Mouse (Mus musculus) CH12F3 (cell line): ENCODE data around the gene Xpo1.
"Not testable (repeated sequence)": the region's sequence is repeated elsewhere in the genome, so short reads cannot be mapped to it uniquely, and the experiment has no call there.

Experiments
- in situ Hi-C: fragments of 300-500 bp; cut with MboI; formaldehyde crosslinking; loops from 2 replicates; pipeline ENCODE4 v1.14.3; 2020; ENCODE audit warnings: low sequenced_read_pairs

Gene Xpo1

DNA sequence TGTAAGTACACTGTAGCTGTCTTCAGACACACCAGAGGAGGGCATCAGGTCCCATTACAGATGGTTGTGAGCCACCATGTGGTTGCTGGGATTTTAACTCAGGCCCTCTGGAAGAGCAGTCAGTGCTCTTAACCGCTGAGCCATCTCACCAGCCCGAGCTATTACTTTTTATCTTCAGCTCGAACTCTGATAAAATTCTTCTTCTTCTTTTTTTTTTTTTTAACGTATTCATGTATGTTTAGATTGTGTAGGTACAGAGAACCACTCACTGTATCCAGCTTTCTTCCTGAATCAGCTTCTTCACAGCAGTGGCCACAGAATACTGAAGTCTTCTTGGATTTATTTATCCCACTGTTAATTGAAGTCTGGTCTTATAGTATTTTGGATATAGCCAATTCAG, 33.0 kb downstream of the Xpo1 start:
- in situ Hi-C loops = not testable (repeated sequence)

DNA sequence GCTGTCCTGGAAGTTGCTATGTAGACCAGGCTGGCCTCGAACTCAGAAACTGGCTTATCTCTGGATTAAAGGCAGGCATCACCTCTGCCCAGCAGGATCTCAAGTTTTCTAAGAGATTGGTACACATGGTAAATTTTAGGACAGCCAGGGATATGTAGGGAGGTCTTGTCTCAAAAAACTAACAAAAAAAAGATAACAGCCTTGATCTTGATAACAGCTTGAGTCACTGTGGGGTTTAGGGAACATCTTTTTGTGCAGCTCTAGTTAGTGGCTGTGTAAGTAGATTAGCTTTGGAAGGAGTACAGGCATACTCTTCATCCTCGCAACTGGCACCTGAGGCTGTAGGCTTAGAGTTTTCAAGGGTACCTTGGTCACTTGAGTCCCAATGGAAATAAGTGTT, 41.5 kb downstream of the Xpo1 start:
- in situ Hi-C loops = no loop called here

DNA sequence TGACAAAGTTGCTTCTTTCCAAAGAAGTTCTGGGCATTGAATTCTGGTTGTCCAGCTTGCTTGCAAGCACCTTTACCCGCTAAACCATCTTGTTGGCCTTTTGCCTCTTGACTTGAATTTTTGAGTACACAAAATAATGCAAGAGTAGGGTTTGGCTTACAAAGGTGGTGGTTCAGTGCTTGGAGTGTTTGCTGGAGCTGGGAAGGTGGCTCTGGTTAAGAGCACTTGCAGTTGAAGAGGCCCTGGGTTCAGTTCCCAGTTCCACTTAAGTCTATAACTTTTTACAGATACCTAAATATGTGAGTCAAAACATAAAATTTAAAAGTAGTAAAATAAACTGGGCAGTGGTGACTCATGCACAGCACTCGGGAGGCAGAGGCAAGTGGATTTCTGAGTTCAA, 42.5 kb downstream of the Xpo1 start:
- in situ Hi-C loops = no loop called here

DNA sequence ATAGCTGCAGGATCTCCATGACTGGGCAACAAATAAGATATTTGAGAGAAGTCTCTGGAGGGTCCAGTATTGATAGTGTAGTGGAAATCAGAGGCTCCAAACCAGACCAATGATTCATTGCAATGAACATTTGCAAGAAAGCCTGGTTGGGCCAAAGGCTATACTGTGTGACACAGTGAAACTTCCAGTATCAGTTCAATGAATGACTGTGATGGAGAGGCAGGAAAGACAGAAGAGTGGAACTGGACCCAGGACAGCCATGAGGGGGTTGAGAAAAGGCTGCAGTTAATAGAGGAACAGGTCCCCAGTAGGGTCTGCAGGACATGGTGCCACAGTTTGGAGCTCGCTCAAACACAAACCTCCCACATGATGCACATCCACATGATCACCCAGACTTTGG, 44.1 kb downstream of the Xpo1 start:
- in situ Hi-C loops = no loop called here

DNA sequence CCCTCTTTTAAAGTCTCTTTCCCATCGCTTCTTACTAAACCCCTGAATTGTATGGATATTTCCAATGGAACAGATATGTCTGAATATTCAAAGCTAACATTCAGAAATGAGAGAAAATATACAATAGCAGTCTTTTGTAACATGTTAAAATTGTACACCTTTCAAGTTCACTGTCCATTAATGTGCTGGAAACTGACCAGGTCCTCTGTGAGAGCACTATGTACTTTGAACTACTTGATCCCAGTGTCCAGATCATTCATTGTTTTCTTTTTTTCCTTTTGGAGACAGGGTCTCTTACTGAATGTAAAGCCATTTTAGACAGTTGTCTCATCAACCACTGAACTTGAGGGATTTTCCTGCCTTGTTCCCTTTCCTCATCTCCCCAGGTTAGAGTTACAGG, 47.3 kb downstream of the Xpo1 start:
- in situ Hi-C loops = no loop called here

DNA sequence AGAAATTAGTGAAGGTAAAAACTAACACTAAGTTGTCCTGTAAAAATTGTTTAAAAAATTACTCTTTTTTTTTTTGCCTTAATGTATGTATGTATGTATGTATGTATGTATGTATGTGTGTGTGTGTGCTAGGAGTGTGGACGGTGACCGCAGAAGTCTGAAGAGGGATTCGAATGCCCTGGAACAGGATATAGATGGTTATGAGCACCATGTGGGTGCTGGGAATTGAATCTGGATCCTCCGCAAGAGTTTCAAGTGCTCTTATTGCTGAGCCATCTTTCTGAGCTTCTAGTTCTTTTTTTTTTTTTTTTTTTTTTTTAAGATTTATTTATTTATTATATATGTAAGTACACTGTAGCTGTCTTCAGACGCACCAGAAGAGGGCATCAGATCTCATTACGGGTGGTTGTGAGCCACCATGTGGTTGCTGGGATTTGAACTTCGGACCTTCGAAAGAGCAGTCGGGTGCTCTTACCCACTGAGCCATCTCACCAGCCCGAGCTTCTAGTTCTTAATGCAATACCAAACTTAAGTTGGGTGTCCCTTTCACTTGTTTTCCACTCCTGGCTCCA, 49.3 kb downstream of the Xpo1 start:
- in situ Hi-C loops = not testable (repeated sequence)

DNA sequence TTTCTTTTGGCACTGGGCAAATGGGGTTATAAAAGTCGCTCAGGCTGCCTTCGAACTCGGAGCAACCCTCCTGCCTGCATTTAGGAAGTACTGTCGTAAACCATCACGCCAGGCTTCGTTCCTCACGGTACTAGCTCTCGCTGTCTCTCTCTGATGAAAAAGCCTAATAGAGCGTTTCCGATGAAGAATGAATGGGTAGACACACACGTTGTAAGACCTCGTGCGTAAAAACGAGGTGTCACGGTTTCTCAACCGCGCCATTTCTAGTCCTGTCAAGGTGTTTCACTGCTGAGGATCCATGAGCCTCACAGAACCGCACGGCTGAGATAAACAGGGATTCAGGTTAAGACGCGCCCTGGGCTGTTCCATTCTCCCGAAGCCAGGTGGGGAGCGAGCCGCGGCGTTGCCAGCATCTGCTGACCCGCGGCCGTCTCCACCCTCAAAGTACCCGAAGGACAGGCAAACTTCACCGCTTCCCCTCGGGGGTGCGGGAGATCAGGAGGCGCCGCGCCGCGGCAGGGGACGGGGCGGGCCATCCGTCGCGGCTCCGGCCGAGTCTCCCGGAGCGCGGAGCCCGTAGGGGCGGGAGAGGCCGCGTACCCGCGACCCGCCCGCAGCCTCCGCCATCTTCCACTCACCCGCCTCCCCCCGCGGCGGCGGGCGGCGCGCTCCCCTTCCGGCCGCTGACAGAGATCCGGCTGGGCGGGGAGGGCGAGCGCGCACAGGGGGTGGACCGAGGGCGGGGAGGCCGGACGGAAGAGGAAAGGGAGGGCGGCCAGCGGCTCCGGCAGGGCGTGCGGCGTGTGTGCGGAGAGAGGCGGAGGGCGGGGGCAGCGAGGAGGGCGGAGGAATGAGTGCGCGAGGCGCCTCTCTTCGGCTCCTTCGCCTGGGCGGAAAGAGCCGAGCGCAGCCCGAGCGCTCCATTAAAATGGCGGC, 50.1 kb downstream of the Xpo1 start:
- in situ Hi-C loops = no loop called here

DNA sequence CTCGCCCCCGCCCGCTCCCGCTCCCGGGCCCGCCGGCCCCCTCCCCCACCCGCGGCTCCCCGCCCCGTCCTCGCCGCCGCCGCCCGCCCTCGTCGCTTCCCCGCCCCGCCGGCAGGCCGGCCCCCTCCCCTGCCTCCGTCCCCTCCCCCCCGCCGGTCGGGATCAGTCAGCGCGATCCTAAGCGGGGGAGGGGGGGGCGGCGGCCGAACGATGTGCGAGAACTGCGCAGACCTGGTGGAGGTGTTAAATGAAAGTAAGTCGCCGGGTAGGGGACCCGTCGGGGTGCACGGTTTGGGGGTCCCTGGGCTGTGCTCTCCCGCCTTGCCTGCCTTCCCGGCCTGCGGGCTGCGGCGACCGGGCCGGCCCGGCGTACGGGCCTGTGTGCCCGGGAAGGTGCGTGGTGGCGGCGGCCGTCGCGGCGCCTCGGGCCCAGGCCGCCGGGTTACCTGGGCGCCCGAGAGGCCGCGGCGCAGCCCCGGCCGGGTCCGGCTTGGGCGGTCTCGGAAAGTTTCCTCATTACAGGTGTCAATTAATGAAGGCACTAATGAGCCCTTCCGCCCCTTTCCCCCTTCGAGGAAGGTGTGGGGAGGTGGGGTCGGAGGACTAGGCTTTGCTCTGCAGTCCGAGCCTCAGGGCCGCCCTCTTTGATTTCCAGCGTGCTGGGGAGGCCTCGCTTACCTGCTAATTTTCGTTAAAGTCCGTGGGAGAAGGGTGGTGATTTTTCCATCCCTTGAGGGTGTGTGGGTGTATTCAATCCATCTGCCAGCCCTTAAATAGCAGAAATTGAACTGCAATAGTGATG, 51.1 kb downstream of the Xpo1 start, which contains the start of gene Usp34:
Usp34 (plus strand) TSS at position 132 of the 802 bp plus-strand sequence.
- in situ Hi-C loops = no loop called here

DNA sequence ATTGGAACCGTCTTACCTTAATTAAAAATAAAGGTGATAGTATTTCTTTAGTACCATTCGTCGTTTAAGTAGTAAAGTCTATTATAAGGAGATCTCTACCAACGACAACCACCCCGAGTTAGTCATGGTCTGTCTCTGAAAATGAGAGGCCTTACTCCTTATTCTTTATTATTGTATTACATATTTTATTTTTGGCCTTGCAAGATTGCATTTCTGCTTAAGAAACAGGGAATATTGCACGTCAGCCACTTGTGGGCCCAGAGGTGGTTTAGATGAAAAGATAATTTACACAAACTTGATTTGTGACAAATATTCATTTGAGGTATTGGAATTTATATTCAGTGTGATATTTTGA, 51.7 kb downstream of the Xpo1 start:
- in situ Hi-C loops = no loop called here

DNA sequence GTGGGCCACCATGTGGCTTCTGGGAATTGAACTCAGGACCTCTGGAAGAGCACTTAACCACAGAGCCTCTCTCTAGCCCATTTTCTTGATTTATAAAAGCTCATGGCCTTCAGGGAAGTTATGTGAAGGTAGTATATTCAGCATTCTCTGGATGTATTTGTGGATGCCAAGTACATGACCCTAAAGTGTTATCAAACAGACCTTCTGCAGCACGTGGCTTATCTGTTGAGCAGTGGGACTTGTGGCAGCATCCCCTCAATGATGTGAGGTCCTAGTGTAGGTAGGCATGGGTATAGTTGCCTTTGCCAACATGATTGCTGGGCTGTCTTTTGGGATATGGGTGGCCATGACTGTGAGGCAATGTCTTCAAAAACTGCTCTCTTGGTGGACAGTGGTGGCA, 57.7 kb downstream of the Xpo1 start:
- in situ Hi-C loops = no loop called here

DNA sequence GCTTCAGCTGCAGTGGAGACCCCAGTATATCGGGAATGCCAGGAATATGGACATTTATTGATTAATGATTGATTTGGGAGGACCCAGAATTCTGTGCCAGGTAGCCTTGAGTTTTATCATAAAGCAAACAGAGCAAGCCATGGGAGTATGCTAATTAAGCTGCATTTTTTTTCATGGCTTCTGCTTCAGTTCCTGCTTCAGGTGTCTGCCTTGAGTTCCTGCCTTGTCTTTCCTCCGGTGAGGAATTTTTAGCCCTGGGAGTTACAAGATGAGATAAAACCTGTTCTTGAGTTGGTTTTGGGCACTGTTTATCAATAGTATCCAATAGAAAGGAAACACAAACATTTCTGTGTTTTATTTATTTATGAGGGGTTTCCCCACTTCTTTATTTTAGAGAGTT, 73.6 kb downstream of the Xpo1 start:
- in situ Hi-C loops = no loop called here

DNA sequence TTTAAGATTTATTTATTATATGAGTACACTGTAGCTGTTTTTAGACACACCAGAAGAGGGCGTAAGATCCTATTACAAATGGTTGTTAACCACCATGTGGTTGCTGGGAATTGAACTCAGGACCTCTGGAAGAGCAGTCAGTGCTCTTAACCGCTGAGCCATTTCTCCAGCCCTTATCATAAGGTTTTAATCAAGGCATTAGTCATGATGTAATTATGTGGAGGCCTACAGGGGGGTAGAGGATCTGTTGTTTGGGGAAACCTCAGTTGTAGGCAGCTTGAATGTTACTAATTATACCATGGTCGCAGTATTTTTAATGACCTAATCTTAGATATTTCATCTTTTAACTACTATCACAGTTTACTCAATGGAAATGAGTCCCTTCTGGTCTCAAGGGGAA, 76.3 kb downstream of the Xpo1 start:
- in situ Hi-C loops = no loop called here

DNA sequence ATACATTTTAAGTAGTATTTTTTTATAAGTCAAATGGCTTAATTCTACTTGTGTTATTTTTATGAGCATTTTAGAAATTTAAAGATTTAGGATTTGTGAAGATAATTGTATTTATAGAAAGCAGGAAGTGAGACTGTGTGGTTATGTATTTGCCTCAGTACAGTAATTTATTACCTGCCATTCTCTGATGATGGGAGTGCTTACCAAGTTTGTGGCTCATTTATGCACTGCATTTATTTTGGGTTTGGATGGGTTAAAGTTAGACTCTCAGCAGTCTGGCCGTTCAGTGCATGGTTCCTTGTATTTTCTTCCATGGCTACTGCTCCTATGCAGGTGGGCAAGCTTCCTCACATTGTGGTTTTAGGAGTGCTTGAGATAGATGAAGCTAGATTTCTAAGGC, 79.3 kb downstream of the Xpo1 start:
- in situ Hi-C loops = no loop called here
